Mouse (Mus musculus) left cerebral cortex, postnatal 10 days (tissue): ENCODE results near the gene Vamp1. TPM values are rescaled to one million over a fixed set of nuclear protein-coding genes. Genes with fewer than 3 reads are reported as not detected.

Source experiments
- DNase-seq, 2 experiments: peaks; one replicate each; pipeline ENCODE4 v3.0.0; 2021 to 2022; ENCODE audit warnings: low spot score in 2 of 2, mixed read lengths in 1 of 2; ENCODE audit errors: extremely low spot score in 1 of 2
- intact Hi-C: fragments of 180-260 bp; cut with DNase I; formaldehyde crosslinking; loops from one replicate; pipeline ENCODE4 v1.15.1; 2025
- total RNA-seq, 2 experiments: library from RNA; stranded (reverse); gene quantifications; 2 replicates each; pipeline ENCODE4 v1.2.3; 2021

Gene Vamp1
- total RNA-seq, 2 experiments from 2014 or later: 25.7 to 26.5 TPM

GRCm38 (mm10) chr6:125196301-125196700, 19.1 kb upstream of the Vamp1 start:
- intact Hi-C loops: no loop called here

DNA sequence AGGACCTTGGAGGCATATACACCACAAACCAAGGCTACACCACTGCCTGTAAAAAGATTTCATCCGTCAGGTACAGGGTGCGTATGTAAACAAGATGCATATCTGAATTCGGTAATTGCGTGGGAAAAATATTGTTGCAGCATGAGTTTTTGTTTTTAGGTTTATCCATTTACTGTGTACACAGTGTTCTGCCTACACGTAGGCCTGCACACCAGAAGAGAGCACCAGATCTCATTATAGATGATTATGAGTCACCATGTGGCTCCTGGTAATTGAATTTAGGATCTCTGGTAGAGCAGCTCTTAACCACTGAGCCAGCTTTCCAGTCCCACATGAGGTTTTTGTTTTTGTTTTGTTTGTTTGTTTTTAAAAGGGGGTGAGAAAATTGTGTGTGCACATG, 18.2 kb upstream of the Vamp1 start:
- intact Hi-C loops: no loop called here
- no peak for DNase-seq

More at GRCm38 (mm10) chr6:125196301-125196700, 19.1 kb upstream of the Vamp1 start:
- DNase-seq: no peak

GRCm38 (mm10) chr6:125210436-125210835, 4.9 kb upstream of the Vamp1 start:
- intact Hi-C loops: no loop called here
- no peak for DNase-seq

- no peak for DNase-seq
- intact Hi-C loops: no loop called here
These were observed 2.7 kb upstream of the Vamp1 start for GRCm38 (mm10) chr6:125212621-125213020.

DNA sequence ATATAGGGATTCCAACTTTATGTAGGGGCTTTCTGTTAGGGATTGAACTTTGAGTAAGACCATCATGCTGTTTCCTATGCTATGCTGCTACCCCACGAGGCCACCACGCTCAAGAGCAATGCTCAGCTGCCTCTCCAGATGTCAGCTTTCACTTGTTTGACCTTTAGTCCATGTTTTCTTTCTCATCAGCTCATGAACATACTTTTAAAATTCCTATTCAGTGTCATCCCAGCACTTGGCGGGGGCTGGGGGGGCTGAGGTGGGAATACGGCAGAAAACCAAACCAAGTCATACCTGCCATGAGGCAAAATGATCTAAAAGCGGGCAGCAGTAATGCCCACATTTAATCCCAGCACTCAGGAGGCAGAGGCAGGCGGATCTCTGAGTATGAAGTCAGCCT, 2.2 kb upstream of the Vamp1 start:
- no peak for DNase-seq
- intact Hi-C loops: no loop called here

DNA sequence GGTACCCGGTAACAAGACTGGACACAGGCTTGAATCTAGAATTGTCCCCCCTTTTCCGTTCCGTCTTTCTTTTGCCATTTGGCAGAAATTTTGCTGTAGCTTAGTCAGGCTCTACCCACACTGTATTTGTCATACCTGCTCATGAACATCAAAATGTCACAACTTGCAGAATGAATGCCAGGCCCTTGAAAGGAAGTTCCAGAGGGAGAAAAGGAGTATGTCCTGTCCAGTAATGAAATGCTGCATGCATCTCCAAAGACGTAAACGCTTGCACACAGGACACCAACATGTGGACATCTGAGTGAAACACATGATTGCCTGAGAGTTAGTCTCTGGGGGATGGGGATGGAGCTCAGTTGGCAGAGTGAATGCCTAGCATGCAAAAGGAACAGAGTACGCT, 1.6 kb upstream of the Vamp1 start:
- DNase-seq: no peak
- intact Hi-C loops: no loop called here

GRCm38 (mm10) chr6:125216898-125217297, 1.5 kb downstream of the Vamp1 start:
- intact Hi-C loops: loop anchor here (5.0 kb wide), 1 partner anchor 50 kb away; no protein-coding TSS in a partner anchor
- no peak for DNase-seq

DNA sequence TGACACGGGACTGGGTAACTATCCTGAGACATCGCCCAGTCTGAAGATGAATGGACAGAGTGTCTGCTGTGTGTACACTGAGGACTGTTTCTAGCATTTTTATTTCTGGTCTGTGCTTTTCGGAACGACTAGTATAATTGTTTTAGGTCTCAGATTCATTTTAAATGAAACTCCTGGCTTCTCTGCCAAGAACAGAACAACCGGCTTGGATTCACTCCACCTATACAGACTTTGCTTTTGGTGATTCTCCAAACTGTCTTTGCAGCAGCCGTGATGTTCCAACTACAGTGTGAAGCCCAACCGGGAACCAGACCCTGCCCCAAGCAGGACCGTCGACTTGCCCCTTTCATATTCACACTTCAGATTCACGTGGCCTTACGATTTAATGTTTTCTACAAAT, 2.5 kb downstream of the Vamp1 start:
- no peak for DNase-seq
- intact Hi-C loops: loop anchor here (5.0 kb wide), 1 partner anchor 49 kb away; no protein-coding TSS in a partner anchor

GRCm38 (mm10) chr6:125218963-125219362, 3.6 kb downstream of the Vamp1 start:
- DNase-seq: peak; percentile 50 to 65
- intact Hi-C loops: loop anchor here (5.0 kb wide), 1 partner anchor 48 kb away; no protein-coding TSS in a partner anchor

- no peak for DNase-seq
- intact Hi-C loops: no loop called here
These were observed 5.9 kb downstream of the Vamp1 start for GRCm38 (mm10) chr6:125221115-125221745.

GRCm38 (mm10) chr6:125222146-125222545, 6.8 kb downstream of the Vamp1 start:
- intact Hi-C loops: no loop called here
- DNase-seq: peak in 1 of 2 experiments; percentile 46

GRCm38 (mm10) chr6:125222577-125222976, 7.2 kb downstream of the Vamp1 start:
- no peak for DNase-seq
- intact Hi-C loops: no loop called here

- no peak for DNase-seq
- intact Hi-C loops: no loop called here
These were observed 10.3 kb downstream of the Vamp1 start for GRCm38 (mm10) chr6:125225518-125226115.

DNA sequence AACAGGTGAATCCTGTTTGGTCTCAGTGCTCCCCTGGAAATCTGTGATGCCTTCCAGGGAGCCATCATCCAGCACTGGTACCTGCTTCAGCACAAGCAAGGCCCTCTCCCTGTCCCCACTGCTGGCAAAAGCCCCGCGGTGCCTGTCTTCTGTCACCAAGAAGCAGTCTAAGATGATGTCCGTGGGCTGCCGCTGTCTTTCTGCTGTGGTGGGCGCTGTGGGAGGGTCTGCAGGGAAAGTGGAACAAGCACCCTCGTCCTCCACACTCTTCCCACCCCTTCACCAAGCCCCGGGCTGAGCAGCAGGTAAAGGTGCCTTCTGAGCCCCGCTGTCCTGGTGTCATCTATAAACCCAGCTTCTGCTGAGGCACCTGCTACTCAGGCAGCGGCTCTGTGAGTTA, 15.2 kb downstream of the Vamp1 start:
- DNase-seq: no peak
- intact Hi-C loops: no loop called here

DNA sequence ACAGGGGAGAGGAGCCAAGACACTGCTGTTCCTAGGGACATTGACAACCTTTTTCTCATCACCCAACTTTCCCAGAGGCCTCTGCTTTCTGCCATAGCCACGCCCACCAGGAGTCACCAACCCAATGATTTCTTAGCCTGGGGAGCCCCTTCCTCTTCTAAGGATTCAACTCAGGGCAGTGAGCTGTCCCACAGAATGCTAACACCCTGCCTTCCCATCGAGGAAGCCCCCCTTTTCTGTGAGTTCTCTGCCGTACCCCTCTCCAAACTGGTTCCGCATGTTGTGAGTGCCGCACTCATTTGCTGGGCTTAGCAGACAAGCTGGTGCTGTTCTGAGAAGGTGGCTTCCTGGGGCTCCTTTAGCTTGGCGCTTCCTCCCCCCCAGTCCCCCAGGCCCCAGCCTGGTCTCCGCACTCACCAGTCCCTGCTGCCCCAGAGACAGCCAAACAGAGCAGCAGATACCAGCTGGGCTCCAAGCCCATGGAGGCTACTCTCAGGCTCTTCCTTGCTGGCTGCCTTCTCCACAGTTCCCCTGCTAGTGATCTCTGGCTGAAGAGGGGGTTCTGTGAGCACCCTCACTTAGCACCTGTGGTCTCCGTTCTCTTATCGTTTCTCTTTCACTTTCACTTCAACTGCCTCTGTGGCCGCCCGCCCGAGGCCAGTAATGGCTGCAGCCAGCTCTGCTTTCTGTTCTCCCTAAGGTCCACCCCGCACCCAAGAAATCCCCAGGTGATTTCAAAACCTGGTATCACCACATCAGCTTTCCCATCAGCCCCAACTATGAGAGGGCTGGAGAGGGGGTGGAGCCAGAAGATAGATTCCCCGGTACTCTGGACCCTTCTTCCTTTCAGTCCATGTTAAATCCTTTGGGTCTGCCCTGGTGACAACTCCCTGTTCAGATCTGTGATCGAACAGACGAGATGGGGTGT, 16.0 kb downstream of the Vamp1 start, which contains the start of gene Tapbpl:
Gene Tapbpl, minus strand, starts transcription at position 744 of the 928 bp plus-strand sequence.
- DNase-seq: peak in 1 of 2 experiments; percentile 65
- intact Hi-C loops: no loop called here

DNA sequence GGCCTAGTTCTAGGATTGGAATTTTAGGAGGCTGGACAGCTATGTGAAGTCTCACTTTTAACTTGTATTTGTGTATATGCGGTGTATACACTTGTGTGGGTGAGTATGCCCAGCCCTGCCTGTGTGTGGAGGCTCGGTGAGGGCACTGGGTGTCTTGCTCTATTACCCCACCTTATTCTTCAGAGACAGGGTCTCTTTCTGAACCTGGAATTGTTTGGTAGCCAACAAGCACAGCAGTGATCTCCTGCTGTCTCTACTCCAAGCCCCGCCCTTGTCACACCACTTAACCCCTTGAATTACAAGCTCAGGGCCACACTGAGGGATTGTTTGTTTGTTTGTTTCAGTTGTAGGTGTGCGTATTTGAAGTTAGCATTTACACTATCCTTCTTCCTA, 16.7 kb downstream of the Vamp1 start:
- no peak for DNase-seq
- intact Hi-C loops: no loop called here

DNA sequence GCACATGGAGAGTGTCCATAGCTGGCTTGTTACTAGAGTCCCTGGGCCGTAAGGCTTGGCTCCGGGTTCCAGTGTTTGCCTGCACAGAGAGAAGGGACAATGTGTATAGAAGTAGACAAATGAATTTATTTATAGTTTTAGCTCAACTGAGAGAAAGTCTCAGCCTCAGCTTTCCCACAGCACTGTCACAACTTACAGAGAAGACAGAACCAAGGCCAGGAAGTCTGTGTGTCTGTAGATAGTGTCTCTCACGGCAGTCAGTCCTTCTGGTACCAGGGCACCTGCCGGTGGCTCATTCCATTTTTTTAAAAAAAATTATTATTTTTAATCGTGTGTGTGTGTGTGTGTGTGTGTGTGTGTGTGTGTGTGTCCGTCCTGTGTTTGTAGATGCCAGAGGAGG, 17.2 kb downstream of the Vamp1 start:
- DNase-seq: no peak
- intact Hi-C loops: no loop called here

- DNase-seq: no peak
- intact Hi-C loops: no loop called here
These were observed 18.6 kb downstream of the Vamp1 start for GRCm38 (mm10) chr6:125233816-125234519.

DNA sequence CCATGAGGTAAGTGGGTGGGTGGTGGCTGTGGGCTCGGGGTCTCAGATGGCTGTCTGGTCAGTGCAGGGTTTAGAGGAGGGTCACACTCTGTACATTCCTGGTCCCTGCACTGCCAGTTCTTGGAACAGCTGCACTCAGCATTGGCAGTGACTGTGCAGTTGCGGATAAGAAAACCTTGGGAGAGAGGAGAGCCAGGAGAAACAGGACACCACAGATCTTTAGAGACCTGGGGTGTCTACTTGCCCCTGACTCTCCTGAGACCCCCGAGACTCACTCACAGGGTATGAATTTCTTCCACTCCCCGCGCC, 19.1 kb downstream of the Vamp1 start:
- intact Hi-C loops: no loop called here
- DNase-seq: no peak
